Mouse (Mus musculus) midbrain, embryonic 11.5 days (tissue): ENCODE data around the gene Stx8. TPM values are rescaled to one million over a fixed set of nuclear protein-coding genes. Genes with fewer than 3 reads are reported as not detected.
A peak's percentile ranks its signal among the peaks of the same experiment; 100 is the strongest.

Source experiments
- ATAC-seq: fragments of 200-750 bp; cut with Nextera tagmentation; 2 replicates; pipeline ENCODE4 v1.8.0; 2017; ENCODE audit warnings: moderate TSS enrichment, moderate library complexity; ENCODE audit not compliant: low FRiP score
- DNase-seq: peaks from one replicate; pipeline ENCODE4 v3.0.0; 2015; ENCODE audit warnings: low spot score; ENCODE audit errors: missing footprints
- H3K27ac ChIP-seq: fragments of 300-500 bp; sonication (generic); 2 replicates; pipeline ENCODE4 v1.5.1; 2014; ENCODE audit warnings: low read depth, low read length
- H3K27me3 ChIP-seq: fragments of 300-500 bp; sonication (generic); 2 replicates; pipeline ENCODE4 v1.6.1; 2014; ENCODE audit warnings: mild to moderate bottlenecking, low read length, moderate library complexity, mixed read lengths; ENCODE audit not compliant: control insufficient read depth, insufficient read depth
- H3K36me3 ChIP-seq: fragments of 300-500 bp; sonication (generic); 2 replicates; pipeline ENCODE4 v1.6.1; 2014; ENCODE audit warnings: mild to moderate bottlenecking, low read length, moderate library complexity, mixed read lengths; ENCODE audit not compliant: control insufficient read depth, insufficient read depth
- H3K4me1 ChIP-seq: fragments of 300-500 bp; sonication (generic); 2 replicates; pipeline ENCODE4 v1.6.1; 2014; ENCODE audit warnings: low read length; ENCODE audit not compliant: control insufficient read depth, insufficient read depth
- H3K4me2 ChIP-seq: fragments of 300-500 bp; sonication (generic); 2 replicates; pipeline ENCODE4 v1.6.1; 2014; ENCODE audit warnings: mild to moderate bottlenecking, moderate library complexity
- H3K4me3 ChIP-seq: fragments of 300-500 bp; sonication (generic); 2 replicates; pipeline ENCODE4 v1.5.1; 2014; ENCODE audit warnings: low read depth, low read length
- H3K9ac ChIP-seq: fragments of 300-500 bp; sonication (generic); 2 replicates; pipeline ENCODE4 v1.6.1; 2014; ENCODE audit warnings: low read length
- H3K9me3 ChIP-seq: fragments of 300-500 bp; sonication (generic); 2 replicates; pipeline ENCODE4 v1.6.1; 2016; ENCODE audit warnings: low read length; ENCODE audit not compliant: control insufficient read depth
- WGBS: fragments of 180-500 bp; shearing (Covaris S2); extraction: QIAGEN DNeasy Blood & Tissue Kit; methylation state at CpG from one replicate; pipeline ENCODE4 v1.1.7; 2014; 5-methylcytosine and 5-hydroxymethylcytosine counted together
- polyA plus RNA-seq: library from polyadenylated mRNA; unstranded; fragments of >200 nt; fragmentation: Nextera tagmentation; extraction: Ambion mirVana; gene quantifications from 2 replicates; pipeline ENCODE4 v1.2.1, GENCODE M21; 2014

Stx8 gene
- polyA plus RNA-seq, 1 experiment from 2014 or later: 55.3 TPM

DNA sequence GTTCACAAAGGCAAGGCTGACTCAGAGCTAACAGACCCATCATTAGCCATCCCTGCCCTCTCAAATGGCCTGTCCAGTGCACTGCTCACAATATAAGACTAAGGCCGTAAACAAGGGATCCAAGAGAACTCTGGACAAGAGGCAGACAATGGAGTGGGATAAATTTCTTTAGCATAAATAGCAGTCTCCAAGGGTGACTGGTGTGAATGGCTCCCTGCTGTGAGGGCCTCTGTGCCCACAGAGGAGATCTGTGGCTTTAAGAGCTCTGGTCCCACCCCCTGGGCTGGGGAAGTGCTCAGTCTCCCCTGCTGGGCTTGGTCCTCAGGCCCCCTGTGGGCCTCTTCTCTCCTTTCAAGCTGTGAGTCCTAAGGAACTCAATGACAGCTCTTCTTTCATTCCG lies 184.9 kb downstream of the Stx8 start:
- H3K4me2 ChIP-seq: no peak overlapping the region
- DNase-seq (peak; percentile 97), ATAC-seq (peak; percentile 90)
- H3K9ac ChIP-seq: peak overlapping the region; percentile 54; the same call in 1 of the 2 replicates
- peak overlapping the region; percentile 85 for H3K27ac ChIP-seq
- H3K9me3 ChIP-seq: no peaks in the 10 kb centered on the region
- WGBS: 7% methylated on average over 2 of the region's 2 CpGs
- H3K4me3 ChIP-seq: no peak overlapping the region
- peaks cover 39% of the 10 kb centered on the region for H3K4me1 ChIP-seq
- H3K36me3 ChIP-seq: no peaks in the 10 kb centered on the region
- H3K27me3 ChIP-seq: peaks cover 14% of the 10 kb centered on the region

DNA sequence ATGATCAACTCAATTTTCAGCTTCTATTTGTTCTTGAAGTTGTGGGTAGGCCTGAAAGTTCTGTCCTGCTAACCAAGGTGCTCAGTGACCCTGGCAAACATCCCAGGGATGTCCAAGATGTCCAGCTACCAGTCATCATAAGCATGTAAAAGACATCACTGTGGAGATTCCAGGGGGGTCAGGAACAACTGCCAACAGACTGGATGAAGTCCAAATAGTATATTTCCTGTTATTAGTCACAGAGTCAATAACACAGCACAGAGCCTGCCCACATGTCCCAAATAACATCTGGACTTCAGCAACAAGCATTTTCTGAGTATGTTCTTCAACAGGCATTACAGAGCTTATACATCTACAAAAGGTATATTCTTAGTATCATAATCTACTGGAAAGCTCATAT lies 189.8 kb downstream of the Stx8 start:
- peaks cover 6% of the 10 kb centered on the region; the same call in 1 of the 2 replicates for H3K27me3 ChIP-seq
- no peaks in the 10 kb centered on the region for H3K36me3 ChIP-seq
- no peak overlapping the region for H3K4me3 ChIP-seq
- H3K27ac ChIP-seq: no peak overlapping the region
- no peaks in the 10 kb centered on the region; the same call in 1 of the 2 replicates for H3K9me3 ChIP-seq
- H3K4me1 ChIP-seq: peaks cover 20% of the 10 kb centered on the region
- no peak for ATAC-seq
- H3K9ac ChIP-seq: no peak overlapping the region
- DNase-seq: no peak
- H3K4me2 ChIP-seq: no peak overlapping the region

DNA sequence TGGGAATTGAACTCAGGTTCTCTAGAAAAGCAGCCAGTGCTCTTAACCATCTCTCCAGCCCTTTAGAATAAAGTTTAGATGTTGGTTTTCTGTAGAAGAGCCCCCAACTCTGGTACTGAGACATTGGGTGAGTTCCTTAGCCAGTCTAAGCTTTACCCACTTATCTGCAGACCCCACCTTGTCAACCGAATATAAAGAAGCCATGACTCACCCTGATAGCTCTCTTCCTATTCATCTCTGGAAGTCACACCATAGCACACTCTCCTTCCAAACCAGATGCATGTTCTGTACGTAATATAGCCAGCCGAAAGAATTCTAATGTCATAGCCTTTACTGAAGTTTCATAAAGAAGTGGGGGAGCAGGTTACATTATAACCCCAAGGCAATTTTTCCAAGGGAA lies 192.2 kb downstream of the Stx8 start:
- no peak overlapping the region for H3K9ac ChIP-seq
- whole genome bisulfite sequencing: 94% methylated on average over 3 of the region's 3 CpGs
- H3K27me3 ChIP-seq: peaks cover 2% of the 10 kb centered on the region; the same call in 1 of the 2 replicates
- no peak overlapping the region for H3K27ac ChIP-seq
- peaks cover 13% of the 10 kb centered on the region for H3K4me1 ChIP-seq
- no peak for ATAC-seq
- DNase-seq: no peak
- no peaks in the 10 kb centered on the region; the same call in 1 of the 2 replicates for H3K9me3 ChIP-seq
- no peak overlapping the region for H3K4me2 ChIP-seq
- H3K36me3 ChIP-seq: no peaks in the 10 kb centered on the region
- H3K4me3 ChIP-seq: no peak overlapping the region

DNA sequence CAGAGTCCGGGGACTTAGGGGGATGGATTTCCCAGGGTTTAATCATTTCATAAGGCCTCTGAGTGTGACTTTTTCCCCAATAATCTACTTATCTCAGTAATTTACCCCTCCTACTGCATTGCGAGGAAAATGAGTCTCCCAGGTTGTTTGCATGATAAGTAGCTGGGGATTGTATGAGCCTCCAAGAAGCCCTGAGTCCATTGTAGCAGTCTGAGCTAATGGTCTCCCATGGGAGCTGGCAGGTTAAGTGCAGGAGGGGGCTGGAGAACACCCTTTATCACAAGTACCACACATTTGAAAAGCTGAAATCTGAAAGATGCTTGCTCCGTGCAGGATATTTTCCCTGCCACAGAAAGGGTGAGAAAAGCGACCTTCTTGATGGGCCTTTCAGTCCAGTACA lies 193.9 kb downstream of the Stx8 start:
- Histone ChIP-seq H3K27me3 (no peaks in the 10 kb centered on the region), H3K4me2 (no peak overlapping the region), H3K9me3 (no peaks in the 10 kb centered on the region; the same call in 1 of the 2 replicates), H3K36me3 (no peaks in the 10 kb centered on the region), H3K27ac (peak overlapping the region; percentile 44), H3K9ac (no peak overlapping the region), H3K4me3 (no peak overlapping the region), H3K4me1 (peaks cover 13% of the 10 kb centered on the region)
- ATAC-seq (peak; percentile 66; the same call in 1 of the 2 replicates), DNase-seq (no peak)
- WGBS: 46% methylated on average over 4 of the region's 4 CpGs

DNA sequence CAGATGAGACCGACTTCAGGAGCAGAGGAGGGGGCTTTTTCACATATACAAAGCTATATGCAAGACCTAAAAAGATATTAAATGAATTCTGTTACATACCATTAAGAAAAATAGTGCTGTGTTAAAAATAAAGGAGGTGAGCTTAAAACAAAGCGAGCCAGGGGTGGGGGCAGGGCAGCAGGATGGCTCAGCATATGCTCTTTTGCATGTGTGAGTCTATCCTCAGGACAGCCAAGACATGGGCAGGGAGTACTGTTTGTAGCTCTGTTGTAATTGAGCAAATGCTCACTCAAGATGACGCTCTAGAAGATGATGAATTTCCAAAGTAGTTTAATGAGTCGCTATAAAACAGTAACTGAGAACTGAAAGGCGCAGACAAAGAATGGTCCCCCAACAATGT lies 198.4 kb downstream of the Stx8 start:
- Histone ChIP-seq H3K36me3 (no peaks in the 10 kb centered on the region), H3K4me2 (no peak overlapping the region), H3K4me3 (no peak overlapping the region), H3K9me3 (no peaks in the 10 kb centered on the region; the same call in 1 of the 2 replicates), H3K27me3 (no peaks in the 10 kb centered on the region), H3K4me1 (peaks cover 8% of the 10 kb centered on the region), H3K27ac (no peak overlapping the region), H3K9ac (no peak overlapping the region)
- 92% methylated on average over 5 of the region's 5 CpGs for WGBS
- no peak for DNase-seq
- no peak for ATAC-seq

DNA sequence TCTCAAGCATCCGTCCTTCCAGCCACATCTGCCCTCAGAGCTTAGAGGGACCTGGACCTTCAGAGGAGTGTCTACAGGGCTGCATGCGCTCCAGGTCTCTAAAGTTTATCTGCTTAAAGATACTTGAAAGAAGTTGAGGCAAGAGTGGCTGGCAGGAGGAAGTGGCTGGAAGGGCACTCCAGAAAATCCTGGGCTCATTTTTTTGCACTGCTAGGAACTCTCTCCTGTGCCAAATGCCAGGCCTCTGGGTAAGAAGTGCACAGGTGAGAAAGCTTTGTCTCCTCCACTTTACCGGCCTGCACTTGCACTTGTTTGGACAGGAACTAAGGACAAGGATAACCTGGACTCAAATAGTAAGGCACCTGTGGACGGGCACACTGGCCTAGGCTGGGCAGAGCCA lies 202.4 kb downstream of the Stx8 start:
- H3K9me3 ChIP-seq: no peaks in the 10 kb centered on the region
- no peaks in the 10 kb centered on the region for H3K36me3 ChIP-seq
- no peak overlapping the region for H3K4me3 ChIP-seq
- ATAC-seq: no peak
- H3K4me2 ChIP-seq: no peak overlapping the region
- DNase-seq: no peak
- H3K4me1 ChIP-seq: no peaks in the 10 kb centered on the region
- H3K9ac ChIP-seq: no peak overlapping the region
- 91% methylated on average over 4 of the region's 4 CpGs for WGBS
- no peak overlapping the region for H3K27ac ChIP-seq
- H3K27me3 ChIP-seq: no peaks in the 10 kb centered on the region

DNA sequence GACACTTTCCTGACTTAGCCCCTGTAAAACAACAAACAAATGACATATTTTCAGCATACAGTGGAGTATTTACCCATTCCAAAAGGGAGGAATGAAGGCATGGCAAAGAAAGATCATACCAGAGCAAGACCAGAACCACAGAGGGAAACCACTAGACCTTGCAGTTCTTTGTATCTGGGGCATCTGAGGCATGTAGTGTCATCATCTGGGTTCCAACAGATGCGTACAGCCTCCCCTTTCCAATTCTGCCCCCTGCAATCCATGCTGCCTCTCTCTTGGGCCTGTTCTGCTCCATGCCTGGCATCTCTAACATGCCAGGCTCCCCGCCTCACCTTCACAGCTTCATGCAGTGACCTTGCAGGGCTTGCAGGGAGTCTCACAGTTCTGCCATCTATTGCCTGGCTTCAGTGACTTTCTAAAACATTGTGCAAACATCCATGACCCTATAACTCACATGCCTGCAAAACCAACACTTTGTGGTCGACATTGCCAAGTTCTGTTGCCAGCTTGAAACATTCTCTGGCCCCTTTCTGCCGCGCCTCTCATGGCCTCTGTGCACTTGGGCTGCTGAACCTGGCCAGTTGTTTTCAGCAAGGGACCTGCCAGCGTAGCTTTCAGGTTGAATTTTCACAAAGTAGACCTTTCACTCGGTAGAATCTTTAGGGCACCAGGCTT lies 206.1 kb downstream of the Stx8 start:
- H3K4me2 ChIP-seq: no peak overlapping the region
- no peak overlapping the region for H3K4me3 ChIP-seq
- 88% methylated on average over 7 of the region's 7 CpGs for WGBS
- no peaks in the 10 kb centered on the region for H3K27me3 ChIP-seq
- DNase-seq (no peak), ATAC-seq (no peak)
- no peaks in the 10 kb centered on the region for H3K9me3 ChIP-seq
- H3K36me3 ChIP-seq: no peaks in the 10 kb centered on the region
- H3K9ac ChIP-seq: no peak overlapping the region
- H3K4me1 ChIP-seq: no peaks in the 10 kb centered on the region
- no peak overlapping the region for H3K27ac ChIP-seq

DNA sequence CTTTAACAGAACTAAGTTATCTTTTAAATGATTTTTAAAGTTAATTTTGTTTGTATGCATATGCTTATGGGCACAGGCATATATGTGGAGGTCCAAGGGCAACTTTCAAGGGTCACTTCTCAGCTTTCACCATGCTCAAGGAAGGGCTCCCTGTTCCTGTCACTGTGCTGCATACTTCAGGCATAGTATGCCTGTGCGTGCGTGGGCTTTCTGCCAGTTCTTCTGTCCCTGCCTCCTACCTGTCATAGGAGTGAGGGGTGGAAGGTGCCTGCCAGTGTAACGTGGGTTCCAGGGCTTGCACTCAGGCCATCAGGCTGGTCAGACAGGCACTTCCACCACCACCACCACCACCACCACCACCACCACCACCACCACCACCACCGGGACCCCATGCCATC lies 206.7 kb downstream of the Stx8 start:
- no peak for DNase-seq

DNA sequence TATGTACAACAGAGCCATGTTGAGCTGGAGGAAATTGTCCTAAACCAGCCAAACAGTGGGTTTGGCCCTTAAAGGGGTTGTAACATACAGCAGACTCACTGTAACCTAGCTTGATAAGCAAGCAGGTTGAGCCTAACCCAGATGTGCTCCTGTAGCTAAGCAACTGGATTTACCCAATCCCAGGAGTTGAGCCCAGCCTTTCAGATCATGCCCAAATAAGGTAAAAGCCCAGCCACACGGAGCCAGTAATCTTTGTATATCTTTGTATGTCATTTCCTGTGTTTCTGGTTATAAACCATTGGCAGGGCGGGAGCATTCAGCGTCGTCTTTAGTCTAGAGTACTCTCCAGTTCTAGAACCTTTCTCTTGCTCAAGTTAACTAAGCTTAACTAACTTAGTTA lies 210.6 kb downstream of the Stx8 start:
- ATAC-seq (no peak), DNase-seq (no peak)
- H3K27ac ChIP-seq: no peak overlapping the region
- no peak overlapping the region for H3K4me2 ChIP-seq
- no peak overlapping the region for H3K4me3 ChIP-seq
- H3K9ac ChIP-seq: no peak overlapping the region
- WGBS: 78% methylated on average over 4 of the region's 4 CpGs
- no peaks in the 10 kb centered on the region for H3K36me3 ChIP-seq
- no peaks in the 10 kb centered on the region for H3K9me3 ChIP-seq
- H3K27me3 ChIP-seq: no peaks in the 10 kb centered on the region
- H3K4me1 ChIP-seq: 0 out of 2 replicates have a peak, but pooled peaks cover 6% of the 10 kb centered on the region

More for the DNA sequence above, 206.7 kb downstream of the Stx8 start:
- ATAC-seq: no peak
- Histone ChIP-seq H3K27me3 (no peaks in the 10 kb centered on the region), H3K36me3 (no peaks in the 10 kb centered on the region), H3K4me3 (no peak overlapping the region), H3K27ac (no peak overlapping the region), H3K4me2 (no peak overlapping the region), H3K9me3 (no peaks in the 10 kb centered on the region), H3K9ac (no peak overlapping the region), H3K4me1 (0 out of 2 replicates have a peak, but pooled peaks cover 2% of the 10 kb centered on the region)
- 72% methylated on average over 4 of the region's 4 CpGs for WGBS
